Mouse (Mus musculus): Measurements from ENCODE around the gene Nus1. TPM values are rescaled to one million over a fixed set of nuclear protein-coding genes. Genes with fewer than 3 reads are reported as not detected.

Nus1 gene
- 10.1 and 10.4 TPM in 2 replicates for polyA plus RNA-seq (2015; fragmentation: Nextera tagmentation; extraction: Ambion mirVana)

DNA sequence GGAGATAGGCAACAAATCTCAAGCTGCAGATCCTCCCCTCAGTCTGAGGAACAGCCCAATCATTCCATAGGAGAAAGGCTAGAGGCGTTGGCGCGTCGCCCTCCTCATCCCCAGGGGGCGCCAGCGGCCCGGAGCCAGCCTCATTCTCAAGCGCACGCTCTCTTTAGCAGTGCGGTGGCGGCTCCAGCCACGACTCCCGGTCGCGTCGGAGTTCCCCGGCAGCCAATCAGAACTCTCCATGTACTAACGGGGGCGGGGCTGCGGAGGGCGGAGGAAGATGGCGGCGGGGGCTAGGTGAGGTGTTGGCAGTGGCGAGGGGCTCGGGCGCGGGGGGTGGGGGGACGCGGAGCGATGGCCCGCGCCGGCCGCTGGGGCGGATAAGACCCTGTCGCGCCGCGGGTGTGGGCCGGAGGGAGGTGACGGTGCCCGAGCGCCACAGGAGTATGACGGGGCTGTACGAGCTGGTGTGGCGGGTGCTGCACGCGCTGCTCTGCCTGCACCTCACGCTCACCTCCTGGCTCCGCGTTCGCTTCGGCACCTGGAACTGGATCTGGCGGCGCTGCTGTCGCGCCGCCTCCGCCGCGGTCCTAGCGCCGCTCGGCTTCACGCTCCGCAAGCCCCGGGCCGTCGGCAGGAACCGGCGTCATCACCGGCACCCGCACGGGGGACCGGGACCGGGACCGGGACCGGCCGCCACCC lies at the start of gene Nus1:
Nus1 (plus strand) TSS at position 249 of the 699 bp plus-strand sequence.
- H3K36me3 ChIP-seq (ENCODE audit: control insufficient read depth, insufficient read depth, low read length): no peaks in the 10 kb centered on the region; the same call in 1 of the 2 replicates
- H3K4me2 ChIP-seq (replicated peaks; ENCODE audit: low read depth): peak within 1 kb of the TSS; percentile 69
- WGBS: 1% methylated on average over 67 of the region's 79 CpGs
- peak; percentile 97 for TF ChIP-seq CTCF (IDR thresholded peaks at IDR 0.05; ENCODE audit: low read depth)
- no peak for TF ChIP-seq EP300 (optimal IDR thresholded peaks at IDR 0.05)
- H3K4me3 ChIP-seq (ENCODE audit: low read depth, low read length): peak within 1 kb of the TSS; percentile 96
- ATAC-seq (ENCODE audit: low FRiP score, low TSS enrichment) (peak; percentile 98), DNase-seq (ENCODE audit: low spot score) (peak; percentile 98)
- H3K4me1 ChIP-seq (replicated peaks; ENCODE audit: control insufficient read depth, insufficient read depth): 0 out of 2 replicates have a peak, but pooled peaks cover 5% of the 10 kb centered on the region
- peak within 1 kb of the TSS; percentile 98 for H3K27ac ChIP-seq (replicated peaks)
- H3K9me3 ChIP-seq (ENCODE audit: control insufficient read depth, low read length): no peaks in the 10 kb centered on the region
- no peaks in the 10 kb centered on the region for H3K27me3 ChIP-seq (ENCODE audit: control insufficient read depth, insufficient read depth, low read length)
- H3K9ac ChIP-seq (ENCODE audit: low read length): peak within 1 kb of the TSS; percentile 95

DNA sequence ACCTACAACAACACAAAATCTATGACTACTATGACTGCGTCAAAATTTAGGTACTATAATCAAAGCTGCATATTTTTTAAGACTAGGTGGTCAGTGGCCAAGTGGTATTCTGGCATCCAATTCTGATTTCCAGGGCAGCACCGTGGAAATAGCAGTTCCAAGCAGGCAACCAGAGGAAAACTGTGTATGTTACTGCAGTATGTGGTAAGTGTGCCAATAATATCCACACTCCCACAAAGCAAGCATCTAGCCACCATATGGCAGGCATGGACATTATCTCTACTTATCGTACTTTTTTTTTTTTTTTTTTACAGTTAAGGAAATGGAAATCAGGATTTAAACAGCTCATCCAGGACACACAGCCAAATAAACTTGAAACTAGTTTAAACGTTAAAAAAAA lies 49.0 kb upstream of the Nus1 start:
- H3K4me1 ChIP-seq (replicated peaks; ENCODE audit: control insufficient read depth, insufficient read depth): no peaks in the 10 kb centered on the region
- no peak overlapping the region for H3K27ac ChIP-seq (replicated peaks)
- TF ChIP-seq CTCF (IDR thresholded peaks at IDR 0.05; ENCODE audit: low read depth) (no peak), EP300 (optimal IDR thresholded peaks at IDR 0.05) (no peak)
- WGBS: 72% methylated on average over 4 of the region's 4 CpGs
- DNase-seq (ENCODE audit: low spot score): no peak
- no peaks in the 10 kb centered on the region for H3K27me3 ChIP-seq (ENCODE audit: control insufficient read depth, insufficient read depth, low read length)
- no peaks in the 10 kb centered on the region for H3K36me3 ChIP-seq (ENCODE audit: control insufficient read depth, insufficient read depth, low read length)
- H3K4me2 ChIP-seq (replicated peaks; ENCODE audit: low read depth): no peak overlapping the region
- no peak overlapping the region for H3K9ac ChIP-seq (ENCODE audit: low read length)
- H3K9me3 ChIP-seq (ENCODE audit: control insufficient read depth, low read length): no peaks in the 10 kb centered on the region
- H3K4me3 ChIP-seq (ENCODE audit: low read depth, low read length): no peak overlapping the region
- ATAC-seq (ENCODE audit: low FRiP score, low TSS enrichment): no peak

DNA sequence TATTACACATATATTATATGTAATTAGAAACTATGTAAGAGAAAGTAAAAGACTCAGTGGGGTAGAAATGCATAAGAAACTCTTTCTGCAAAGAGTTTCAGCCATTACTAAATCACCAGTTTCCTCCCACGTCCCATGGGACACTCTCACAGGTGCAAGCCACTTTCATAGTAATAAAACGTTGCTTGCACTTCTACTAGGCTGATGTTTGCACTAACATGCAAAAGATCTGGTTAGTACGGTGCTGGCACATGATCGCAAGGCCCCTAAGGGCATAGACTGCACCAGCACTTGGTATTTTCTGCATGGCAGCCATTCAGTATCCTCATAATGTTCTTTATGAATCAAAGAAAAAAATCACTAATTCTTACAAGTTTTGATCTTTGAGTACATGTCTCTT lies 43.5 kb upstream of the Nus1 start:
- H3K9me3 ChIP-seq (ENCODE audit: control insufficient read depth, low read length): no peaks in the 10 kb centered on the region
- WGBS: 70% methylated on average over 4 of the region's 4 CpGs
- no peak for ATAC-seq (ENCODE audit: low FRiP score, low TSS enrichment)

DNA sequence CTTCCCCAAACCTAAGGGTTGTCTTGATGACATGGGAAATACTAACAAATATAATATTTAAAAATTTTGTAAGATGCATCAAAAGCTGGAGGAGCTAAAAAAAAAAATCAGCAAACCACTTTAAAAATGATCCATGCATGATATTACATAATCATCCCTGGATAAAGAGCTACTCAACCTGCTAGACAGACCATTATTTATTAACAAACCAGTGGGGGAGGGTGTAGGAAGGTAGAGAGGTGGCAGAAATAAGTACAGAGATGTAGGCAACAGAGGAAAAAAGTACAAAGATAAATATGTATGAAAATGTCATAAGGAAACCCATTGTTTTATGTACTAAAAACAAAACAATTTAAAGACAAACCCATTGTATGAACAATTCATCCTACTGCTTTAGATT lies 42.7 kb upstream of the Nus1 start:
- H3K27me3 ChIP-seq (ENCODE audit: control insufficient read depth, insufficient read depth, low read length): no peaks in the 10 kb centered on the region
- H3K4me2 ChIP-seq (replicated peaks; ENCODE audit: low read depth): no peak overlapping the region
- H3K9ac ChIP-seq (ENCODE audit: low read length): no peak overlapping the region
- no peaks in the 10 kb centered on the region for H3K36me3 ChIP-seq (ENCODE audit: control insufficient read depth, insufficient read depth, low read length)
- TF ChIP-seq CTCF (IDR thresholded peaks at IDR 0.05; ENCODE audit: low read depth) (no peak), EP300 (optimal IDR thresholded peaks at IDR 0.05) (no peak)
- H3K27ac ChIP-seq (replicated peaks): no peak overlapping the region
- ATAC-seq (ENCODE audit: low FRiP score, low TSS enrichment): no peak
- no peak overlapping the region for H3K4me3 ChIP-seq (ENCODE audit: low read depth, low read length)
- no peaks in the 10 kb centered on the region for H3K9me3 ChIP-seq (ENCODE audit: control insufficient read depth, low read length)
- H3K4me1 ChIP-seq (replicated peaks; ENCODE audit: control insufficient read depth, insufficient read depth): no peaks in the 10 kb centered on the region
- no peak for DNase-seq (ENCODE audit: low spot score)

More for the DNA sequence above, 43.5 kb upstream of the Nus1 start:
- no peak overlapping the region for H3K9ac ChIP-seq (ENCODE audit: low read length)
- no peak for DNase-seq (ENCODE audit: low spot score)
- H3K27ac ChIP-seq (replicated peaks): no peak overlapping the region
- no peak overlapping the region for H3K4me2 ChIP-seq (replicated peaks; ENCODE audit: low read depth)
- TF ChIP-seq CTCF (IDR thresholded peaks at IDR 0.05; ENCODE audit: low read depth) (no peak), EP300 (optimal IDR thresholded peaks at IDR 0.05) (no peak)
- no peaks in the 10 kb centered on the region for H3K36me3 ChIP-seq (ENCODE audit: control insufficient read depth, insufficient read depth, low read length)
- no peaks in the 10 kb centered on the region for H3K4me1 ChIP-seq (replicated peaks; ENCODE audit: control insufficient read depth, insufficient read depth)
- no peak overlapping the region for H3K4me3 ChIP-seq (ENCODE audit: low read depth, low read length)
- H3K27me3 ChIP-seq (ENCODE audit: control insufficient read depth, insufficient read depth, low read length): no peaks in the 10 kb centered on the region

DNA sequence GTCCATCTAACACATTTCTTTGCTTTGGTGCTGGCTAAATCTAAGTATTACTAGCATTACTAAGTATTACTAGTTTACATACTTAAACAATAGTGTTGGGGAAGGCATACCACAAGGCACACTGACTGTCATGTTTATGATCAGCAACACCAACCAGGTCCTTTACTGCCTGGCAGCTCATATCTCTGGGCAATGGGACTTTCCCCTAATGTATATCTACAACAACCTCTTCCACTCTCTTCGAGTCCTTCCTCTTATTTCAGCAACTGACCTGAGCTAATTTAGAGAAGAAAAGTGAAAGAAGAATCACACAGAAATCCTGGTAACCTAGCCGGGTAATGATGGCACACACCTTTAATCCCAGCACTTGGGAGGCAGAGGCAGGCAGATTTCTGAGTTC lies 40.9 kb upstream of the Nus1 start:
- no peak for TF ChIP-seq CTCF (IDR thresholded peaks at IDR 0.05; ENCODE audit: low read depth)
- TF ChIP-seq EP300 (optimal IDR thresholded peaks at IDR 0.05): no peak
- Histone ChIP-seq H3K27me3 (ENCODE audit: control insufficient read depth, insufficient read depth, low read length) (no peaks in the 10 kb centered on the region), H3K4me2 (replicated peaks; ENCODE audit: low read depth) (no peak overlapping the region), H3K9ac (ENCODE audit: low read length) (no peak overlapping the region), H3K9me3 (ENCODE audit: control insufficient read depth, low read length) (no peaks in the 10 kb centered on the region), H3K4me1 (replicated peaks; ENCODE audit: control insufficient read depth, insufficient read depth) (no peaks in the 10 kb centered on the region), H3K4me3 (ENCODE audit: low read depth, low read length) (no peak overlapping the region), H3K27ac (replicated peaks) (no peak overlapping the region), H3K36me3 (ENCODE audit: control insufficient read depth, insufficient read depth, low read length) (no peaks in the 10 kb centered on the region)
- ATAC-seq (ENCODE audit: low FRiP score, low TSS enrichment) (no peak), DNase-seq (ENCODE audit: low spot score) (no peak)
- WGBS: 95% methylated on average over 2 of the region's 2 CpGs

DNA sequence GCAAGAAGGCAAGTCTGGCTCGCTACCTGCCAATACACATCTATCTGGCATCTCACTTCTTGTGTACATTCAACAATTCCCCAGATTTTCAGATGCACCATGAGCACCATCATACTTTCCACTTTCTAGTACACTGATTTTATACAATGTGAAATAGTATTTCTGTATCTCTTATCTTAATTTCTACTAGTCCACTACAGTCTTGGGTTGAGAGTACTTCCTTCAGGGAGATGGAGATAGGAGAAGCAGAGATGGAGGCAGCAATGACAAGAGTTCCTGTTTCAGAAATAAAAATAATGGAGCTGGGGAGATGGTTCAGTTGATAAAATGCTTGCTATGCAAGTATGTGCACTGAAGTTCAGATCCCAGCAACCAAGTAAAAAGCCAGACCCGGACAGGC lies 39.5 kb upstream of the Nus1 start:
- Histone ChIP-seq H3K4me1 (replicated peaks; ENCODE audit: control insufficient read depth, insufficient read depth) (no peaks in the 10 kb centered on the region), H3K4me3 (ENCODE audit: low read depth, low read length) (no peak overlapping the region), H3K4me2 (replicated peaks; ENCODE audit: low read depth) (no peak overlapping the region), H3K9me3 (ENCODE audit: control insufficient read depth, low read length) (no peaks in the 10 kb centered on the region), H3K9ac (ENCODE audit: low read length) (no peak overlapping the region), H3K27me3 (ENCODE audit: control insufficient read depth, insufficient read depth, low read length) (no peaks in the 10 kb centered on the region), H3K27ac (replicated peaks) (no peak overlapping the region), H3K36me3 (ENCODE audit: control insufficient read depth, insufficient read depth, low read length) (no peaks in the 10 kb centered on the region)
- no peak for DNase-seq (ENCODE audit: low spot score)
- TF ChIP-seq CTCF (IDR thresholded peaks at IDR 0.05; ENCODE audit: low read depth) (no peak), EP300 (optimal IDR thresholded peaks at IDR 0.05) (no peak)
- 88% methylated on average over 2 of the region's 2 CpGs for WGBS
- ATAC-seq (ENCODE audit: low FRiP score, low TSS enrichment): no peak
